Mouse (Mus musculus) C2C12 (cell line): Measurements from ENCODE around the gene Gm49396. TPM values are rescaled to one million over a fixed set of nuclear protein-coding genes. Genes with fewer than 3 reads are reported as not detected.

Experiments used
- H3K27me3 ChIP-seq: one replicate; pipeline ENCODE4 v1.6.1; 2011; ENCODE audit not compliant: control insufficient read depth, insufficient read depth, insufficient read length
- H3K36me3 ChIP-seq: one replicate; pipeline ENCODE4 v1.6.1; 2011; ENCODE audit not compliant: control insufficient read depth, insufficient read depth
- H3K4me3 ChIP-seq: one replicate; pipeline ENCODE4 v1.5.1; 2011; ENCODE audit warnings: mild to moderate bottlenecking, control low read depth; ENCODE audit not compliant: poor library complexity, insufficient read depth, severe bottlenecking
- H3K79me2 ChIP-seq: one replicate; pipeline ENCODE4 v1.6.1; 2011; ENCODE audit not compliant: control insufficient read depth, insufficient read depth
- H3K79me3 ChIP-seq: one replicate; pipeline ENCODE4 v1.6.1; 2011; ENCODE audit warnings: low read depth, control low read depth
- H3ac ChIP-seq: one replicate; pipeline ENCODE3; 2011; ENCODE audit warnings: low read depth; ENCODE audit not compliant: control insufficient read depth, insufficient read length
- CEBPB ChIP-seq: IDR thresholded peaks from one replicate; pipeline ENCODE4 v1.6.1; 2011; ENCODE audit warnings: low read depth, mild to moderate bottlenecking, control low read depth, moderate library complexity
- CTCF ChIP-seq: IDR thresholded peaks from one replicate; pipeline ENCODE4 v1.5.1; 2011; ENCODE audit not compliant: control insufficient read depth, insufficient read depth, insufficient read length
- FOSL1 ChIP-seq: IDR thresholded peaks from one replicate; pipeline ENCODE4 v1.8.0; 2011; ENCODE audit warnings: mild to moderate bottlenecking, low read length; ENCODE audit not compliant: poor library complexity, insufficient read depth, severe bottlenecking
- MAX ChIP-seq: IDR thresholded peaks from one replicate; pipeline ENCODE4 v1.6.1; 2011; ENCODE audit warnings: mild to moderate bottlenecking, control low read depth
- MYOD1 ChIP-seq: IDR thresholded peaks from one replicate; pipeline ENCODE4 v1.6.1; 2011; ENCODE audit warnings: low read depth; ENCODE audit not compliant: control insufficient read depth, insufficient read length
- MYOG ChIP-seq: IDR thresholded peaks from one replicate; pipeline ENCODE4 v1.6.1; 2011; ENCODE audit not compliant: control insufficient read depth, insufficient read length; ENCODE audit errors: extremely low read depth
- USF1 ChIP-seq: IDR thresholded peaks from one replicate; pipeline ENCODE4 v1.6.1; 2011; ENCODE audit warnings: low read depth, mild to moderate bottlenecking, control low read depth, moderate library complexity
- polyA plus RNA-seq: library from polyadenylated mRNA; unstranded; fragments of >200 nt; fragmentation: generic; extraction: Trizol; gene quantifications from one replicate; pipeline ENCODE4 v1.2.1, GENCODE M21; 2012; ENCODE audit warnings: missing spikeins

Gm49396 gene
- polyA plus RNA-seq, 1 experiment, result 0.73 TPM

GRCm38 (mm10) chr7:30598786-30599185, 35.6 kb downstream of the Gm49396 start, which contains the start of gene Zbtb32:
Gene Zbtb32, minus strand, starts transcription at chr7:30598909.
- Histone ChIP-seq H3K79me3 (no peaks in the 10 kb centered on the region), H3ac (no peak within 1 kb of the TSS), H3K79me2 (no peaks in the 10 kb centered on the region), H3K4me3 (no peak within 1 kb of the TSS), H3K27me3 (peaks cover 43% of the 10 kb centered on the region), H3K36me3 (no peaks in the 10 kb centered on the region)
- no peak for TF ChIP-seq CTCF
- TF ChIP-seq MYOG, result no peak
- TF ChIP-seq MYOD1, result no peak
- TF ChIP-seq FOSL1, result no peak
- no peak for TF ChIP-seq USF1
- no peak for TF ChIP-seq MAX
- no peak for TF ChIP-seq CEBPB

- H3K27me3 ChIP-seq, result peaks cover 41% of the 10 kb centered on the region
- no peak for TF ChIP-seq CEBPB
- no peak for TF ChIP-seq MYOD1
- no peak for TF ChIP-seq MAX
- TF ChIP-seq CTCF, result no peak
- no peaks in the 10 kb centered on the region for H3K79me2 ChIP-seq
- H3K79me3 ChIP-seq, result no peaks in the 10 kb centered on the region
- H3K36me3 ChIP-seq, result no peaks in the 10 kb centered on the region
- no peak overlapping the region for H3K4me3 ChIP-seq
- no peak overlapping the region for H3ac ChIP-seq
Observed at GRCm38 (mm10) chr7:30599933-30600353, 36.8 kb downstream of the Gm49396 start.

- no peak for TF ChIP-seq MYOD1
- no peak for TF ChIP-seq FOSL1
- TF ChIP-seq MAX, result no peak
- TF ChIP-seq USF1, result no peak
- TF ChIP-seq CEBPB, result no peak
- TF ChIP-seq CTCF, result no peak
- no peak for TF ChIP-seq MYOG
- Histone ChIP-seq H3ac (no peak overlapping the region), H3K79me2 (no peaks in the 10 kb centered on the region), H3K4me3 (no peak overlapping the region), H3K36me3 (no peaks in the 10 kb centered on the region), H3K79me3 (no peaks in the 10 kb centered on the region), H3K27me3 (peaks cover 34% of the 10 kb centered on the region)
Observed at GRCm38 (mm10) chr7:30600651-30601050, 37.5 kb downstream of the Gm49396 start.

- H3K4me3 ChIP-seq, result no peak overlapping the region
- no peak overlapping the region for H3ac ChIP-seq
- no peaks in the 10 kb centered on the region for H3K79me2 ChIP-seq
- H3K36me3 ChIP-seq, result no peaks in the 10 kb centered on the region
- peaks cover 23% of the 10 kb centered on the region for H3K27me3 ChIP-seq
- H3K79me3 ChIP-seq, result no peaks in the 10 kb centered on the region
- no peak for TF ChIP-seq USF1
- TF ChIP-seq MYOD1, result no peak
- TF ChIP-seq MAX, result no peak
- no peak for TF ChIP-seq FOSL1
- no peak for TF ChIP-seq MYOG
- no peak for TF ChIP-seq CEBPB
- TF ChIP-seq CTCF, result no peak
Observed at GRCm38 (mm10) chr7:30602583-30602982, 39.4 kb downstream of the Gm49396 start.

GRCm38 (mm10) chr7:30604424-30604823, 41.3 kb downstream of the Gm49396 start:
- TF ChIP-seq USF1 (no peak), CEBPB (no peak), CTCF (no peak), MAX (no peak), MYOG (no peak), FOSL1 (no peak), MYOD1 (no peak)
- Histone ChIP-seq H3K27me3 (peaks cover 8% of the 10 kb centered on the region), H3K36me3 (no peaks in the 10 kb centered on the region), H3K79me2 (no peaks in the 10 kb centered on the region), H3ac (no peak overlapping the region), H3K79me3 (no peaks in the 10 kb centered on the region), H3K4me3 (no peak overlapping the region)

GRCm38 (mm10) chr7:30604944-30605343, 41.8 kb downstream of the Gm49396 start:
- Histone ChIP-seq H3ac (no peak overlapping the region), H3K4me3 (no peak overlapping the region), H3K79me2 (no peaks in the 10 kb centered on the region), H3K27me3 (peaks cover 5% of the 10 kb centered on the region), H3K79me3 (no peaks in the 10 kb centered on the region), H3K36me3 (no peaks in the 10 kb centered on the region)
- TF ChIP-seq FOSL1 (no peak), CEBPB (no peak), MYOG (no peak), MYOD1 (no peak), CTCF (no peak), USF1 (no peak), MAX (no peak)
